Mouse (Mus musculus) heart, postnatal 25 days (tissue): Measurements from ENCODE around the gene Obsl1. TPM values are rescaled to one million over a fixed set of nuclear protein-coding genes. Genes with fewer than 3 reads are reported as not detected.
A peak's percentile ranks its signal among the peaks of the same experiment; 100 is the strongest.

Experiments
- DNase-seq: peaks from one replicate; pipeline ENCODE4 v3.0.0; 2022; ENCODE audit warnings: low spot score
- intact Hi-C: fragments of 180-260 bp; cut with DNase I; formaldehyde crosslinking; loops from one replicate; pipeline ENCODE4 v1.15.1; 2025
- total RNA-seq, 2 experiments: library from RNA; stranded (reverse); gene quantifications; 2 replicates each; pipeline ENCODE4 v1.2.3; 2021

The Obsl1 gene
- total RNA-seq, 2 experiments from 2014 or later, result 147 to 150 TPM

- DNase-seq, result peak; percentile 86
- intact Hi-C loops, result loop anchor here (5.0 kb wide), 1 partner anchor 44 kb away; the partner anchor contains the start of genes Chpf and Tmem198
Observed at GRCm38 (mm10) chr1:75521321-75522031, 15.2 kb upstream of the Obsl1 start, which contains the start of gene Stk11ip. Gene Stk11ip, plus strand, starts transcription at chr1:75521529.

GRCm38 (mm10) chr1:75519576-75519975 lies 13.3 kb upstream of the Obsl1 start:
- DNase-seq, result no peak
- intact Hi-C loops, result no loop called here

- intact Hi-C loops, result no loop called here
- no peak for DNase-seq
Observed at GRCm38 (mm10) chr1:75518427-75518826, 12.2 kb upstream of the Obsl1 start.

- intact Hi-C loops, result no loop called here
- no peak for DNase-seq
Observed at GRCm38 (mm10) chr1:75517984-75518383, 11.7 kb upstream of the Obsl1 start.

GRCm38 (mm10) chr1:75516703-75517380 lies 10.6 kb upstream of the Obsl1 start:
- no peak for DNase-seq
- intact Hi-C loops, result no loop called here

GRCm38 (mm10) chr1:75512550-75512949 lies 6.3 kb upstream of the Obsl1 start:
- no peak for DNase-seq
- intact Hi-C loops, result no loop called here

GRCm38 (mm10) chr1:75511437-75512210 lies 5.4 kb upstream of the Obsl1 start:
- intact Hi-C loops, result no loop called here
- no peak for DNase-seq

- DNase-seq, result no peak
- intact Hi-C loops, result no loop called here
Observed at GRCm38 (mm10) chr1:75510154-75510553, 3.9 kb upstream of the Obsl1 start.

GRCm38 (mm10) chr1:75509586-75509985 lies 3.3 kb upstream of the Obsl1 start:
- DNase-seq, result no peak
- intact Hi-C loops, result no loop called here

- DNase-seq, result no peak
- intact Hi-C loops, result no loop called here
Observed at GRCm38 (mm10) chr1:75507006-75507405, 754 bp upstream of the Obsl1 start, which contains the start of gene Inha. Gene Inha, plus strand, starts transcription at chr1:75507077.

- DNase-seq, result peak; percentile 57
- intact Hi-C loops, result loop anchor here (2.0 kb wide), 1 partner anchor 53 kb away; no protein-coding TSS in a partner anchor
Observed at GRCm38 (mm10) chr1:75505159-75505955, 895 bp downstream of the Obsl1 start.

- intact Hi-C loops, result loop anchor here (2.0 kb wide), 1 partner anchor 54 kb away; no protein-coding TSS in a partner anchor
- no peak for DNase-seq
Observed at GRCm38 (mm10) chr1:75504256-75505045, 1.8 kb downstream of the Obsl1 start.

- DNase-seq, result no peak
- intact Hi-C loops, result no loop called here
Observed at GRCm38 (mm10) chr1:75503651-75503980, 2.6 kb downstream of the Obsl1 start.

- no peak for DNase-seq
- intact Hi-C loops, result no loop called here
Observed at GRCm38 (mm10) chr1:75502945-75503650, 3.2 kb downstream of the Obsl1 start.

- DNase-seq, result no peak
- intact Hi-C loops, result no loop called here
Observed at GRCm38 (mm10) chr1:75501905-75502304, 4.3 kb downstream of the Obsl1 start.

GRCm38 (mm10) chr1:75499441-75499840 lies 6.8 kb downstream of the Obsl1 start:
- intact Hi-C loops, result loop anchor here (5.0 kb wide), 1 partner anchor 98 kb away; no protein-coding TSS in a partner anchor

GRCm38 (mm10) chr1:75498897-75499296 lies 7.4 kb downstream of the Obsl1 start:
- intact Hi-C loops, result loop anchor here (5.0 kb wide), 1 partner anchor 98 kb away; no protein-coding TSS in a partner anchor
- no peak for DNase-seq

More at GRCm38 (mm10) chr1:75499441-75499840, 6.8 kb downstream of the Obsl1 start:
- no peak for DNase-seq
